Mouse (Mus musculus) forebrain, embryonic 16.5 days (tissue): ENCODE measurements at regions not wholly inside any gene's neighbourhood (a gene's known extent, or its start where the extent isn't known, plus 50 kb on each side); places are given as distances from the start of the nearest gene placed in this dataset.

Source experiments
- ATAC-seq: fragments of 200-750 bp; cut with Nextera tagmentation; 2 replicates; pipeline ENCODE4 v1.8.0; 2017; ENCODE audit warnings: mild to moderate bottlenecking, moderate library complexity
- H3K27ac ChIP-seq: fragments of 300-500 bp; sonication (generic); 2 replicates; pipeline ENCODE4 v1.5.1; 2014; ENCODE audit warnings: low read length, control low read depth
- H3K27me3 ChIP-seq: fragments of 300-500 bp; sonication (generic); replicated peaks from 2 replicates; pipeline ENCODE4 v1.6.1; 2014; ENCODE audit warnings: low read length; ENCODE audit not compliant: control insufficient read depth, insufficient read depth
- H3K36me3 ChIP-seq: fragments of 300-500 bp; sonication (generic); 2 replicates; pipeline ENCODE4 v1.6.1; 2014; ENCODE audit not compliant: control insufficient read depth, insufficient read depth
- H3K4me1 ChIP-seq: fragments of 300-500 bp; sonication (generic); replicated peaks from 2 replicates; pipeline ENCODE4 v1.6.1; 2014; ENCODE audit warnings: low read length; ENCODE audit not compliant: control insufficient read depth, insufficient read depth
- H3K4me2 ChIP-seq: fragments of 300-500 bp; sonication (generic); 2 replicates; pipeline ENCODE4 v1.6.1; 2014; ENCODE audit warnings: mild to moderate bottlenecking, low read length, control low read depth
- H3K4me3 ChIP-seq: fragments of 300-500 bp; sonication (generic); replicated peaks from 2 replicates; pipeline ENCODE4 v1.5.1; 2014; ENCODE audit warnings: mild to moderate bottlenecking, low read length, control low read depth
- H3K9ac ChIP-seq: fragments of 300-500 bp; sonication (generic); replicated peaks from 2 replicates; pipeline ENCODE4 v1.6.1; 2014; ENCODE audit warnings: low read depth, low read length, control low read depth
- H3K9me3 ChIP-seq: fragments of 300-500 bp; sonication (generic); 2 replicates; pipeline ENCODE4 v1.6.1; 2016; ENCODE audit warnings: low read length; ENCODE audit not compliant: control insufficient read depth
- WGBS: fragments of 180-500 bp; shearing (Covaris S2); extraction: QIAGEN DNeasy Blood & Tissue Kit; methylation state at CpG from one replicate; pipeline ENCODE4 v1.1.7; 2014; 5-methylcytosine and 5-hydroxymethylcytosine counted together

- Histone ChIP-seq H3K27me3 (no peaks in the 10 kb centered on the region), H3K9ac (no peak overlapping the region), H3K36me3 (no peaks in the 10 kb centered on the region), H3K27ac (peak overlapping the region; percentile 76), H3K4me3 (no peak overlapping the region), H3K9me3 (no peaks in the 10 kb centered on the region), H3K4me1 (peaks cover 8% of the 10 kb centered on the region), H3K4me2 (no peak overlapping the region)
- peak; percentile 84 for ATAC-seq
- WGBS, result 8% methylated on average over 4 of the region's 4 CpGs
Measured at GRCm38 (mm10) chr1:83748974-83749373, 341.0 kb upstream of the Sphkap start.

- no peaks in the 10 kb centered on the region for H3K27me3 ChIP-seq
- no peak overlapping the region for H3K9ac ChIP-seq
- no peak overlapping the region for H3K4me3 ChIP-seq
- no peak for ATAC-seq
- no peaks in the 10 kb centered on the region for H3K9me3 ChIP-seq
- H3K4me2 ChIP-seq, result no peak overlapping the region
- no peaks in the 10 kb centered on the region for H3K36me3 ChIP-seq
- H3K27ac ChIP-seq, result no peak overlapping the region
- WGBS, result 58% methylated on average over 3 of the region's 3 CpGs
- H3K4me1 ChIP-seq, result peaks cover 8% of the 10 kb centered on the region
Measured at GRCm38 (mm10) chr1:83748061-83748460, 340.1 kb upstream of the Sphkap start.

GRCm38 (mm10) chr1:83747412-83747811 lies 339.4 kb upstream of the Sphkap start:
- ATAC-seq, result no peak
- H3K4me3 ChIP-seq, result no peak overlapping the region
- no peak overlapping the region for H3K27ac ChIP-seq
- 95% methylated on average over 3 of the region's 3 CpGs for WGBS
- peaks cover 8% of the 10 kb centered on the region for H3K4me1 ChIP-seq
- no peaks in the 10 kb centered on the region for H3K36me3 ChIP-seq
- no peak overlapping the region for H3K9ac ChIP-seq
- H3K27me3 ChIP-seq, result no peaks in the 10 kb centered on the region
- no peak overlapping the region for H3K4me2 ChIP-seq
- no peaks in the 10 kb centered on the region for H3K9me3 ChIP-seq

- 25% methylated on average over 6 of the region's 6 CpGs for WGBS
- Histone ChIP-seq H3K36me3 (no peaks in the 10 kb centered on the region), H3K27me3 (no peaks in the 10 kb centered on the region), H3K4me2 (no peak overlapping the region), H3K27ac (no peak overlapping the region), H3K9ac (no peak overlapping the region), H3K9me3 (peaks cover 1% of the 10 kb centered on the region; the same call in 1 of the 2 replicates), H3K4me1 (peaks cover 8% of the 10 kb centered on the region), H3K4me3 (no peak overlapping the region)
- peak; percentile 90 for ATAC-seq
Measured at GRCm38 (mm10) chr1:83746036-83746435, 338.0 kb upstream of the Sphkap start.

GRCm38 (mm10) chr1:83736428-83737117 lies 328.6 kb upstream of the Sphkap start:
- no peak overlapping the region for H3K9ac ChIP-seq
- H3K4me1 ChIP-seq, result no peaks in the 10 kb centered on the region
- ATAC-seq, result peak; percentile 91
- WGBS, result 33% methylated on average over 2 of the region's 2 CpGs
- no peak overlapping the region for H3K4me3 ChIP-seq
- H3K36me3 ChIP-seq, result no peaks in the 10 kb centered on the region
- no peaks in the 10 kb centered on the region for H3K27me3 ChIP-seq
- no peak overlapping the region for H3K27ac ChIP-seq
- no peak overlapping the region for H3K4me2 ChIP-seq
- H3K9me3 ChIP-seq, result peaks cover 3% of the 10 kb centered on the region; the same call in 1 of the 2 replicates

GRCm38 (mm10) chr1:83731682-83732081 lies 323.7 kb upstream of the Sphkap start:
- H3K9me3 ChIP-seq, result no peaks in the 10 kb centered on the region
- ATAC-seq, result no peak
- no peaks in the 10 kb centered on the region for H3K4me1 ChIP-seq
- no peaks in the 10 kb centered on the region for H3K27me3 ChIP-seq
- no peak overlapping the region for H3K9ac ChIP-seq
- no peaks in the 10 kb centered on the region for H3K36me3 ChIP-seq
- no peak overlapping the region for H3K4me3 ChIP-seq
- no peak overlapping the region for H3K4me2 ChIP-seq
- 77% methylated on average over 1 of the region's 1 CpGs for WGBS
- no peak overlapping the region for H3K27ac ChIP-seq

GRCm38 (mm10) chr1:83728810-83729209 lies 320.8 kb upstream of the Sphkap start:
- no peak overlapping the region for H3K27ac ChIP-seq
- no peaks in the 10 kb centered on the region for H3K36me3 ChIP-seq
- H3K4me1 ChIP-seq, result no peaks in the 10 kb centered on the region
- H3K4me3 ChIP-seq, result no peak overlapping the region
- H3K9me3 ChIP-seq, result no peaks in the 10 kb centered on the region
- WGBS, result 73% methylated on average over 6 of the region's 6 CpGs
- ATAC-seq, result no peak
- no peaks in the 10 kb centered on the region for H3K27me3 ChIP-seq
- H3K9ac ChIP-seq, result no peak overlapping the region
- no peak overlapping the region for H3K4me2 ChIP-seq

GRCm38 (mm10) chr1:83727938-83728337 lies 319.9 kb upstream of the Sphkap start:
- H3K27ac ChIP-seq, result no peak overlapping the region

GRCm38 (mm10) chr1:83727215-83727614 lies 319.2 kb upstream of the Sphkap start:
- WGBS, result 84% methylated on average over 4 of the region's 4 CpGs
- Histone ChIP-seq H3K36me3 (no peaks in the 10 kb centered on the region), H3K4me3 (no peak overlapping the region), H3K9me3 (no peaks in the 10 kb centered on the region), H3K4me2 (no peak overlapping the region), H3K27me3 (no peaks in the 10 kb centered on the region), H3K4me1 (no peaks in the 10 kb centered on the region), H3K9ac (no peak overlapping the region), H3K27ac (no peak overlapping the region)
- peak; percentile 72 for ATAC-seq

More at GRCm38 (mm10) chr1:83727938-83728337, 319.9 kb upstream of the Sphkap start:
- no peak for ATAC-seq
- H3K4me2 ChIP-seq, result no peak overlapping the region
- H3K4me1 ChIP-seq, result no peaks in the 10 kb centered on the region
- 92% methylated on average over 4 of the region's 4 CpGs for WGBS
- no peaks in the 10 kb centered on the region for H3K36me3 ChIP-seq
- no peaks in the 10 kb centered on the region for H3K27me3 ChIP-seq
- no peak overlapping the region for H3K9ac ChIP-seq
- H3K4me3 ChIP-seq, result no peak overlapping the region
- no peaks in the 10 kb centered on the region for H3K9me3 ChIP-seq

GRCm38 (mm10) chr1:83723096-83723495 lies 315.1 kb upstream of the Sphkap start:
- no peak overlapping the region for H3K4me2 ChIP-seq
- no peaks in the 10 kb centered on the region for H3K27me3 ChIP-seq
- no peak overlapping the region for H3K4me3 ChIP-seq
- H3K4me1 ChIP-seq, result no peaks in the 10 kb centered on the region
- no peak overlapping the region for H3K27ac ChIP-seq
- no peaks in the 10 kb centered on the region for H3K9me3 ChIP-seq
- no peak overlapping the region for H3K9ac ChIP-seq
- no peaks in the 10 kb centered on the region for H3K36me3 ChIP-seq
- ATAC-seq, result no peak
- 72% methylated on average over 1 of the region's 1 CpGs for WGBS
